Mouse (Mus musculus) liver, embryonic 14.5 days (tissue): ENCODE measurements around the gene Shroom3.

Source experiments
- CTCF ChIP-seq: IDR thresholded peaks from 2 replicates; pipeline ENCODE4 v1.5.1; 2016; ENCODE audit warnings: antibody characterized with exemption, low read depth, control low read depth
- EP300 ChIP-seq: IDR thresholded peaks from 2 replicates; pipeline ENCODE4 v1.6.1; 2016; ENCODE audit warnings: antibody characterized with exemption, low read depth

DNA sequence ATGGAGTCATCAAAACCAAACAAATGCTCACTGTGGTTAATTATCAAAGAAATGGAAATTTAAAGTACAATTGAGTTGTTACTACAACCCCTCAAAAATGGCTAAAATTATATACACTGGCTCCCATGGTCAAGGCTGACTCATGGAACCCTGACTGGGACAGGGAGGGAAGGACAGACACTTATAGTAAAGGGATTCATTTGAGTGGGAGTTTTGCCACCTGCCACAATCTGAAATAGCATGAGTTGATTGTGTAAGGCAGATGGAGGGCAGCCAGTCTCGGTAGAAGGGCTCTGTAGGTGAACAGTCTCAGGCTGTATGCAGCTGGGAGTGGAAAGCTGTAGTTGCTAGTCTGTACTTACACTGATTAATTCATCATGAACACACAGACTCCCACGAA is 297.6 kb downstream of the Shroom3 start:
- TF ChIP-seq CTCF (no peak), EP300 (no peak)
